Mouse (Mus musculus): ENCODE data around the gene Grb7. TPM values are rescaled to one million over a fixed set of nuclear protein-coding genes. Genes with fewer than 3 reads are reported as not detected.

The Grb7 gene
- polyA plus RNA-seq, 1 experiment from 2014 or later = 22.0 TPM

DNA sequence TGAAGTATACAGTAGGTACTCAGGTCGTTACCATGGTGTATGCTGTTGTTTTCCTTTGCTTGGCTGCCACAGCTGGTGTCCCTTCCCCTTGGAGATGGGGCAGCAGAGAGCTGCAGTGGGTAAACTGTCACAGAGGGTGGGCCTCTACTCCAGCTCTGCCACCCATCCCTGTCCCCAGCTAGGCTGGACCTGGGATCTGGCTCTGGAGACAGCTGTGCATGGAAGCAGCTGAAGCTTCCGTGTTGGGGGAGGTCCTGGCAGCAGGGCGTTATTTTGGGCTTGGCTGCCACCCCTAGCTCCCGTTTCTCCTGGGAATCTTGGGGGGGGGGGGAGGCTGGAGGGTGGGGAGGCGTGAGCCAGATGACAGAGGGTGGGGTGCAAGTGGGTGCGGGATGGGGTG is 27.9 kb upstream of the Grb7 start:
- Histone ChIP-seq H3K27ac (no peak overlapping the region), H3K4me2 (no peak overlapping the region), H3K27me3 (replicated peaks) (peaks cover 73% of the 10 kb centered on the region), H3K4me3 (no peak overlapping the region), H3K9me3 (replicated peaks) (no peaks in the 10 kb centered on the region), H3K4me1 (peaks cover 13% of the 10 kb centered on the region; the same call in 1 of the 2 replicates), H3K9ac (no peak overlapping the region), H3K36me3 (peaks cover 10% of the 10 kb centered on the region; the same call in 1 of the 2 replicates)
- ATAC-seq = no peak
- 63% methylated on average over 6 of the region's 6 CpGs for WGBS (ENCODE audit: insufficient replicate concordance)

DNA sequence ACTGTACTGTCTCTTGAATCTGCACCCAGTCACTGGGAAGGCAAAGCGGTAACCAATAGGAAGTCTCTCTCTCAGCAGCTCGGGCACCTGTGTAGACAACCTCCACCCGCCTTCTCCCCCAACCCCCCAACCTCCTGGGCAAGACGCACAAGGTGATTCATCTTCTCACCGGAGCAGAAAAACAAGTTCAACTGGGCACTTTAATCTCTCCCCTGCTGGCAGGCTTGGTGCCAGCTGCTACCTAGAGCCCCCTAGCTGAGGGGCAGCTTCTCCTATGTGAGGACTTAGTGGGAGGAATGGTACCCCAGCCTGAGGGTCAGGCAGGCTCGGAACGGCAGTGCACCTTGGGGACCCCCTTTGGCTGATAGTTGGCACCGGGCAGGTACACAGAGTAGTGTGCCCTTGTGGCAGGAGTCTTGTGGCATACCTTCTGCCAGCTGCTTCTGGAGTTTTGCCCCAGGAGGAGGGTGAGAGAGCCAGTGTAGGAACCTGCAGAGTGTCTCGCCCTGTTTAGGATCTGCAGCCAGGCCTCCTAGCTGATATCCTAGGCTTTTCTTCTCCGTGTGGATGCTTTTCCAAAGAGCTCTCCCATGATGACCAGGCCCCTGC is 27.2 kb upstream of the Grb7 start:
- peaks cover 65% of the 10 kb centered on the region for H3K27me3 ChIP-seq (replicated peaks)
- H3K4me3 ChIP-seq = no peak overlapping the region
- H3K4me2 ChIP-seq = no peak overlapping the region
- H3K9me3 ChIP-seq (replicated peaks) = no peaks in the 10 kb centered on the region
- ATAC-seq = no peak
- H3K36me3 ChIP-seq = peaks cover 10% of the 10 kb centered on the region; the same call in 1 of the 2 replicates
- no peak overlapping the region for H3K27ac ChIP-seq
- peaks cover 9% of the 10 kb centered on the region; the same call in 1 of the 2 replicates for H3K4me1 ChIP-seq
- H3K9ac ChIP-seq = no peak overlapping the region
- WGBS (ENCODE audit: insufficient replicate concordance) = 61% methylated on average over 10 of the region's 10 CpGs

- Histone ChIP-seq H3K4me2 (no peak overlapping the region), H3K9me3 (replicated peaks) (no peaks in the 10 kb centered on the region), H3K27me3 (replicated peaks) (peaks cover 14% of the 10 kb centered on the region; the same call in 1 of the 2 replicates), H3K4me3 (no peak overlapping the region), H3K36me3 (peaks cover 22% of the 10 kb centered on the region; the same call in 1 of the 2 replicates), H3K9ac (no peak overlapping the region), H3K27ac (no peak overlapping the region), H3K4me1 (no peaks in the 10 kb centered on the region)
- no peak for ATAC-seq
- WGBS (ENCODE audit: insufficient replicate concordance) = 74% methylated on average over 7 of the region's 7 CpGs
Observed at GRCm38 (mm10) chr11:98426592-98426991, 19.6 kb upstream of the Grb7 start.

DNA sequence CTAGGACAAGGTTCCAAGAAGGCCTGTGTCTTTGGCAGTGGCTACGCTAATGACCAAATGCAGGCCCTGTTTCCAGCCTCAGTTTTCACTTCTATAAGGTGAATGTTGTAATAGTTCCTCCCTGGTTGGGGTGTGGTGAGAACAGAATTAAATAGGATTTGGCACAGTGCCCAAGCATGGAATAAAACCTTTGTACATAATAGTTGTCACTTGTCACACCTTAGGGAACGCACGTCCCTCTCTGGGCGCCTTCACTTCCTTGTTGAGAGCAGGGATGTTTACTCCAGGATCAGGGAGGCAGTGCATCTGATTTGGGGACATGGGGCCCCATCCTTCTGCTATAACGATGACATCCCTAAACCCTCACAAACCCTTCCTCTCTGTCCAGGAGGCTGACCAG is 17.8 kb upstream of the Grb7 start:
- Histone ChIP-seq H3K4me3 (no peak overlapping the region), H3K36me3 (peaks cover 15% of the 10 kb centered on the region; the same call in 1 of the 2 replicates), H3K27ac (no peak overlapping the region), H3K27me3 (replicated peaks) (0 out of 2 replicates have a peak, but pooled peaks cover 9% of the 10 kb centered on the region), H3K9ac (no peak overlapping the region), H3K4me2 (no peak overlapping the region), H3K4me1 (no peaks in the 10 kb centered on the region), H3K9me3 (replicated peaks) (no peaks in the 10 kb centered on the region)
- ATAC-seq = no peak
- WGBS (ENCODE audit: insufficient replicate concordance) = 81% methylated on average over 5 of the region's 5 CpGs

- no peak for ATAC-seq
- Histone ChIP-seq H3K27ac (no peak overlapping the region), H3K4me1 (no peaks in the 10 kb centered on the region), H3K4me3 (no peak overlapping the region), H3K27me3 (replicated peaks) (0 out of 2 replicates have a peak, but pooled peaks cover 5% of the 10 kb centered on the region), H3K9ac (no peak overlapping the region), H3K4me2 (no peak overlapping the region), H3K36me3 (peaks cover 24% of the 10 kb centered on the region; the same call in 1 of the 2 replicates), H3K9me3 (replicated peaks) (no peaks in the 10 kb centered on the region)
- WGBS (ENCODE audit: insufficient replicate concordance) = 54% methylated on average over 9 of the region's 9 CpGs
Observed at GRCm38 (mm10) chr11:98431743-98432502, 14.3 kb upstream of the Grb7 start.

- Histone ChIP-seq H3K4me2 (no peak overlapping the region), H3K9me3 (replicated peaks) (no peaks in the 10 kb centered on the region), H3K27me3 (replicated peaks) (no peaks in the 10 kb centered on the region), H3K4me3 (no peak overlapping the region), H3K27ac (no peak overlapping the region), H3K9ac (no peak overlapping the region), H3K36me3 (0 out of 2 replicates have a peak, but pooled peaks cover 17% of the 10 kb centered on the region), H3K4me1 (peaks cover 9% of the 10 kb centered on the region)
- no peak for ATAC-seq
- 68% methylated on average over 9 of the region's 9 CpGs for WGBS (ENCODE audit: insufficient replicate concordance)
Observed at GRCm38 (mm10) chr11:98435723-98436122, 10.5 kb upstream of the Grb7 start.

GRCm38 (mm10) chr11:98437441-98437840 is 8.8 kb upstream of the Grb7 start:
- Histone ChIP-seq H3K36me3 (0 out of 2 replicates have a peak, but pooled peaks cover 17% of the 10 kb centered on the region), H3K9ac (no peak overlapping the region), H3K4me1 (peaks cover 9% of the 10 kb centered on the region), H3K27me3 (replicated peaks) (no peaks in the 10 kb centered on the region), H3K27ac (no peak overlapping the region), H3K4me3 (no peak overlapping the region), H3K9me3 (replicated peaks) (no peaks in the 10 kb centered on the region), H3K4me2 (peak overlapping the region; percentile 87; the same call in 1 of the 2 replicates)
- no peak for ATAC-seq
- WGBS (ENCODE audit: insufficient replicate concordance) = 86% methylated on average over 6 of the region's 6 CpGs

DNA sequence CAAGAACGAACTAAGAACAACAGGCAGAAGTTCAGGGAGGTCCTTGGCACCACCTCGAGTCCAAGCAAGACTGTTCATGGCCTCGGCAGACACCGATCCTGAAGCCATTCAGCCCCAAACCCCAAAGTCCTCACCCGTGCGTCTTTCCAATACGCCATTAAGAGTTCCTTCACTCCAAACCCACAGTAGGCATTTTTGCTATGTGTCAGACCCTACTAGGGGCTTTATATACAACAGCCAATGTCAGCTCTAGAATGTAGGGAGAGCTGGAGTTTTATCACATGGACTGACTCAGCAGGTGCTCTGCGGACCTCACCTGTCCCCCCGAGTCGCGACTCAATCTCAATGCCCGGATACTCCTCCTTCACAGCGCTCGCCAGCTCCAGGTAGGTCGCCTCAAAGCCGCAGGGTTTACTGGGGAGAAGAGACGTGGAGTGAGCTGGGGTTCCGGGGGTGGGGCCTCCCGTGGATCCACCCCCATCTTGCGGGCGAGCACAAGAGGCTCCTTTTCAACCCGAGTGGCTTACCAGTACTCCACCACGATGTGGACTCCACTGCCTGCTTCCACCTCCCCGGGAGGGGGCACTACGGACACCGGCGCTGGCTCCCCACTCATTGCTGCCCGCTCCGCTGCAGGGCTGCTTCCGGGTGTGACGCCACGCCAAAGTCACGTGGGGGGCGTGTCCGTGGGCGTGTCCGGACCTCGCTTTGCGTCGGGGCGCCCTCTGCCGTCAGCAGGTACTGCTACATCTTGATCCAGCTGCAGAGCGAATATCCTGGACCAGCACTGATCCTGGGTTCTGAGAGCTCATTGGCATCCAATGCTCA is 7.6 kb upstream of the Grb7 start, which contains the start of gene Mien1:
Gene Mien1, minus strand, starts transcription at position 661 of the 828 bp plus-strand sequence.
- WGBS (ENCODE audit: insufficient replicate concordance) = 2% methylated on average over 43 of the region's 43 CpGs
- Histone ChIP-seq H3K4me1 (peaks cover 9% of the 10 kb centered on the region), H3K4me2 (peak within 1 kb of the TSS; percentile 87), H3K36me3 (0 out of 2 replicates have a peak, but pooled peaks cover 17% of the 10 kb centered on the region), H3K9me3 (replicated peaks) (no peaks in the 10 kb centered on the region), H3K27ac (peak within 1 kb of the TSS; percentile 84), H3K9ac (peak within 1 kb of the TSS; percentile 73), H3K4me3 (peak within 1 kb of the TSS; percentile 79), H3K27me3 (replicated peaks) (no peaks in the 10 kb centered on the region)
- ATAC-seq = peak; percentile 81

DNA sequence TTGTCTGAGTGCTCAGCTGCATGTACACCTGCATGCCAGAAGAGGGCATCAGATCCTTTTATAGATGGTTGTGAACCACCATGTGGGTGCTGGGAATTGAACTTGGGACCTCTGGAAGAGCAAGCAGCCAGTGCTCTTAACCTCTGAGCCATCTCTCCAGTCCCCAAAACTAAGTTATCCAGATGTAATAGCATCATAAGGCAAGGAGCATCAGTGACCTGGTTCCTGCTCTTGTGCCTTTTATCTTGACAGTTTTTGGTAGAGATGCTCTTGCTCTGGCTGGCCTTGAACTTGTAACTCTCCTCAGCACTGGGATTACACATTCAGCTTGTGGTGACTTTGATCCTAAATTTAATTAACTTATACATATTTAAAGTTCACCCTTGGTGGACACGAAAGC is 2.5 kb upstream of the Grb7 start:
- no peak overlapping the region for H3K27ac ChIP-seq

DNA sequence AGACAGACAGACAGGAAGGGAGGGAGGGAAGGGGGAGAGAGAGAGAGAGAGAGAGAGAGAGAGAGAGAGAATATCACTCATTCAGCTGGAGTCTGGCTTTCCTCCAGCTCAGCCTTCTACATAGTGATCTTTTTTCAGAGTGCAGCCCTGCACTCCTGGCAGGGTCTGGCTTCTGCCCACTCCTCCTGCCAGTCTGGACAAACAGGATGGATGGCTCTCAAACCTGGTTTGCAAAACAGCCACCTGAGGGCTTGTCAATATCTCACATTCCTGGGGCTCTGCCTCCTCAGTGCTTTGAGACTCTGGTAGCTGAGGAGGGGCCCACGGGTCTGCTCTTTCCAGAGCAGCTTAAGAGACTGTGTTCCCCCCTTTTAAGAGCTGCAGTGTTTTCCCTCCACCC is 956 bp upstream of the Grb7 start:
- Histone ChIP-seq H3K4me2 (peak overlapping the region; percentile 3; the same call in 1 of the 2 replicates), H3K9ac (no peak overlapping the region), H3K9me3 (replicated peaks) (no peaks in the 10 kb centered on the region), H3K36me3 (peaks cover under 1% of the 10 kb centered on the region), H3K4me3 (no peak overlapping the region), H3K27ac (peak overlapping the region; percentile 69), H3K27me3 (replicated peaks) (peaks cover 58% of the 10 kb centered on the region), H3K4me1 (peaks cover 6% of the 10 kb centered on the region)
- WGBS (ENCODE audit: insufficient replicate concordance) = 24% methylated on average over 1 of the region's 1 CpGs
- no peak for ATAC-seq

More for the DNA sequence above, 2.5 kb upstream of the Grb7 start:
- Histone ChIP-seq H3K36me3 (no peaks in the 10 kb centered on the region), H3K4me3 (no peak overlapping the region), H3K9me3 (replicated peaks) (no peaks in the 10 kb centered on the region), H3K4me2 (no peak overlapping the region), H3K27me3 (replicated peaks) (peaks cover 43% of the 10 kb centered on the region), H3K9ac (no peak overlapping the region), H3K4me1 (peaks cover 6% of the 10 kb centered on the region)
- no peak for ATAC-seq
- WGBS (ENCODE audit: insufficient replicate concordance) = 70% methylated on average over 1 of the region's 1 CpGs

- Histone ChIP-seq H3K9me3 (replicated peaks) (no peaks in the 10 kb centered on the region), H3K4me3 (no peak overlapping the region), H3K4me2 (peak overlapping the region; percentile 3; the same call in 1 of the 2 replicates), H3K36me3 (peaks cover 5% of the 10 kb centered on the region), H3K27me3 (replicated peaks) (peaks cover 62% of the 10 kb centered on the region), H3K9ac (no peak overlapping the region), H3K27ac (peak overlapping the region; percentile 69), H3K4me1 (peaks cover 6% of the 10 kb centered on the region)
- ATAC-seq = no peak
- 44% methylated on average over 4 of the region's 4 CpGs for WGBS (ENCODE audit: insufficient replicate concordance)
Observed at GRCm38 (mm10) chr11:98445679-98446078, 515 bp upstream of the Grb7 start.
